In genomic region chr17:28096418-28096817, GRCm38 (mm10) we compare ENCODE assay signal across 17 mouse cellular contexts. TPM values are rescaled to one million over a fixed set of nuclear protein-coding genes. Genes with fewer than 3 reads are reported as not detected.
"Had no signal": no experiment of that assay in that cellular context is flagged by ENCODE, and none has a peak within 500 bp of the region (broad histone marks: within the 10 kb centered on the region; RNA-seq: fewer than 3 reads in every experiment).

No protein-coding gene starts in this region.

- H3K9me3 ChIP-seq: midbrain, embryonic 15.5 days had no signal

- H3K4me3 ChIP-seq: limb, embryonic 12.5 days; megakaryocyte, embryonic 14.5 days; midbrain, embryonic 15.5 days; neural tube, embryonic 13.5 days had no signal

- H3K27ac ChIP-seq: limb, embryonic 12.5 days; liver, embryonic 14.5 days; midbrain, embryonic 15.5 days; neural tube, embryonic 13.5 days had no signal

- H3K9ac ChIP-seq: limb, embryonic 12.5 days; liver, embryonic 14.5 days; midbrain, embryonic 15.5 days; neural tube, embryonic 13.5 days had no signal

- ATAC-seq: intestine, embryonic 16.5 days; lung, postnatal 0 days; midbrain, embryonic 15.5 days had no signal

- H3K4me1 ChIP-seq: megakaryocyte, embryonic 14.5 days had no signal

- H3K27me3 ChIP-seq: midbrain, embryonic 15.5 days; neural tube, embryonic 13.5 days had no signal

- H3K4me2 ChIP-seq: limb, embryonic 12.5 days; midbrain, embryonic 11.5 days; midbrain, embryonic 15.5 days; neural tube, embryonic 13.5 days had no signal

- H3K36me3 ChIP-seq: limb, embryonic 12.5 days; midbrain, embryonic 15.5 days; neural tube, embryonic 13.5 days had no signal

- DNase-seq: layer of hippocampus, postnatal 36 days; lung, adult 18-20 months; lung, postnatal 4 days; retina, postnatal 1 day; right cerebral cortex, postnatal 4 days; spleen, adult 18-20 months; thymus, adult 2 months; thymus, postnatal 25 days had no signal

RNA-seq across cellular contexts. Expression of gene Tcp11, which starts 16.0 kb away (rescaled TPM):
- total RNA-seq: liver, adult 2 months had no signal
- polyA plus RNA-seq: liver, adult 2 months had no signal

RNA-seq across cellular contexts. Expression of gene Scube3, which starts 45.5 kb away (rescaled TPM):
- total RNA-seq: liver, adult 2 months had no signal
